Mouse (Mus musculus): ENCODE measurements at regions not wholly inside any gene's neighbourhood (a gene's known extent, or its start where the extent isn't known, plus 50 kb on each side); places are given as distances from the start of the nearest gene placed in this dataset.

- TF ChIP-seq POLR2A (IDR thresholded peaks at IDR 0.05; ENCODE audit: insufficient read length, low read depth), result no peak
- TF ChIP-seq MYOG (IDR thresholded peaks at IDR 0.05; ENCODE audit: control insufficient read depth in 1 of 3, insufficient read depth in 1 of 3, insufficient read length in 2 of 3, low read depth in 2 of 3), result no peak
- no peak for TF ChIP-seq MAX (IDR thresholded peaks at IDR 0.05; ENCODE audit: low read depth)
- TF ChIP-seq CEBPB (IDR thresholded peaks at IDR 0.05; ENCODE audit: insufficient read depth, poor library complexity, severe bottlenecking), result no peak
- no peak for TF ChIP-seq POLR2AphosphoS2 (IDR thresholded peaks at IDR 0.05; ENCODE audit: insufficient read length, low read depth)
- no peak for TF ChIP-seq USF1 (IDR thresholded peaks at IDR 0.05; ENCODE audit: low read depth)
- TF ChIP-seq SRF (IDR thresholded peaks at IDR 0.05; ENCODE audit: control insufficient read depth, insufficient read length, low read depth), result no peak
- no peak for TF ChIP-seq TCF12 (IDR thresholded peaks at IDR 0.05; ENCODE audit: insufficient read depth, poor library complexity, severe bottlenecking)
- no peak for TF ChIP-seq MYOD1 (IDR thresholded peaks at IDR 0.05; ENCODE audit: control insufficient read depth in 1 of 3, insufficient read length in 2 of 3, low read depth in 2 of 3)
Measured at GRCm38 (mm10) chr5:33516211-33516610, 82.4 kb upstream of the Nkx1-1 start.
